Mouse (Mus musculus) midbrain, embryonic 12.5 days (tissue): Measurements from ENCODE around the gene Pxk. TPM values are rescaled to one million over a fixed set of nuclear protein-coding genes. Genes with fewer than 3 reads are reported as not detected.
A peak's percentile ranks its signal among the peaks of the same experiment; 100 is the strongest.

Experiments
- ATAC-seq: fragments of 200-750 bp; cut with Nextera tagmentation; 2 replicates; pipeline ENCODE4 v1.8.0; 2017; ENCODE audit warnings: low read depth, moderate TSS enrichment, moderate library complexity; ENCODE audit not compliant: low FRiP score
- H3K27ac ChIP-seq: fragments of 300-500 bp; sonication (generic); replicated peaks from 2 replicates; pipeline ENCODE4 v1.5.1; 2016; ENCODE audit warnings: mild to moderate bottlenecking
- H3K27me3 ChIP-seq: fragments of 300-500 bp; sonication (generic); 2 replicates; pipeline ENCODE4 v1.6.1; 2016; ENCODE audit warnings: mild to moderate bottlenecking
- H3K36me3 ChIP-seq: fragments of 300-500 bp; sonication (generic); 2 replicates; pipeline ENCODE4 v1.6.1; 2016
- H3K4me1 ChIP-seq: fragments of 300-500 bp; sonication (generic); 2 replicates; pipeline ENCODE4 v1.6.1; 2016
- H3K4me2 ChIP-seq: fragments of 300-500 bp; sonication (generic); replicated peaks from 2 replicates; pipeline ENCODE4 v1.6.1; 2016; ENCODE audit warnings: mild to moderate bottlenecking, moderate library complexity
- H3K4me3 ChIP-seq: fragments of 300-500 bp; sonication (generic); 2 replicates; pipeline ENCODE4 v1.5.1; 2016; ENCODE audit warnings: mild to moderate bottlenecking
- H3K9ac ChIP-seq: fragments of 300-500 bp; sonication (generic); replicated peaks from 2 replicates; pipeline ENCODE4 v1.6.1; 2016; ENCODE audit warnings: mild to moderate bottlenecking, moderate library complexity
- H3K9me3 ChIP-seq: fragments of 300-500 bp; sonication (generic); 2 replicates; pipeline ENCODE4 v1.6.1; 2016; ENCODE audit warnings: mild to moderate bottlenecking
- WGBS: fragments of 180-500 bp; shearing (Covaris S2); methylation state at CpG from one replicate; pipeline ENCODE4 v1.1.7; 2016; 5-methylcytosine and 5-hydroxymethylcytosine counted together
- polyA plus RNA-seq: library from polyadenylated mRNA; unstranded; fragments of >200 nt; fragmentation: Nextera tagmentation; extraction: Ambion mirVana; gene quantifications from 2 replicates; pipeline ENCODE4 v1.2.1, GENCODE M21; 2016

Pxk gene
- polyA plus RNA-seq, 1 experiment from 2014 or later = 33.6 TPM

GRCm38 (mm10) chr14:8080718-8081117 is 17.3 kb upstream of the Pxk start:
- Histone ChIP-seq H3K27ac (peak overlapping the region; percentile 88), H3K27me3 (no peaks in the 10 kb centered on the region), H3K4me1 (peaks cover 12% of the 10 kb centered on the region), H3K4me2 (peak overlapping the region; percentile 84), H3K4me3 (peak overlapping the region; percentile 70), H3K36me3 (peaks cover 21% of the 10 kb centered on the region), H3K9ac (peak overlapping the region; percentile 68), H3K9me3 (no peaks in the 10 kb centered on the region)
- 7% methylated on average over 11 of the region's 11 CpGs for WGBS
- ATAC-seq = peak; percentile 59

DNA sequence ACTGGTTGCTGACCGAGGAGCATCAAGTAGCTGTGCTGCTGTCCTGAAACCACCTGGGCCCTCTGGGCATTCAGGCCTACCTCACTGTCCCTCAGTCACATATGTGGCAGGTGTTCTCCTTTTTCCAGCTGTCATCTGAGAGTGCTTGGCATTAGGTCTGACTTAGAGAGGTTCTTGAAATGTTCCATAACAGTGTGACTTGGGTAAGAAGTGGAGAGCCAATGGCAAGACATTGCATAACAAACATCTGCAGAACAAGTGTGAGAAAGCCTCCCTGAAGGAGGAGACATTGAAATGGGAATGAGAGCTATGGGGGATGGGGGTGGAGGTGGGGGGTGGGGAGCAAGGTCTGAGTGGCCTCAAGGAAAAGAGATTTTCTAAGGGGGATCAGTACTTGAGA is 15.1 kb upstream of the Pxk start:
- H3K4me2 ChIP-seq = no peak overlapping the region
- H3K36me3 ChIP-seq = peaks cover 33% of the 10 kb centered on the region
- no peaks in the 10 kb centered on the region for H3K27me3 ChIP-seq
- H3K27ac ChIP-seq = no peak overlapping the region
- WGBS = 90% methylated on average over 1 of the region's 1 CpGs
- no peak for ATAC-seq
- H3K4me3 ChIP-seq = no peak overlapping the region
- peaks cover 12% of the 10 kb centered on the region for H3K4me1 ChIP-seq
- H3K9me3 ChIP-seq = no peaks in the 10 kb centered on the region
- no peak overlapping the region for H3K9ac ChIP-seq

- H3K36me3 ChIP-seq = peaks cover 55% of the 10 kb centered on the region
- 93% methylated on average over 2 of the region's 2 CpGs for WGBS
- no peak overlapping the region for H3K27ac ChIP-seq
- no peak for ATAC-seq
- no peaks in the 10 kb centered on the region for H3K27me3 ChIP-seq
- H3K9ac ChIP-seq = no peak overlapping the region
- no peaks in the 10 kb centered on the region for H3K4me1 ChIP-seq
- no peak overlapping the region for H3K4me3 ChIP-seq
- H3K9me3 ChIP-seq = no peaks in the 10 kb centered on the region
- no peak overlapping the region for H3K4me2 ChIP-seq
These were observed 9.0 kb upstream of the Pxk start for GRCm38 (mm10) chr14:8089016-8089415.

DNA sequence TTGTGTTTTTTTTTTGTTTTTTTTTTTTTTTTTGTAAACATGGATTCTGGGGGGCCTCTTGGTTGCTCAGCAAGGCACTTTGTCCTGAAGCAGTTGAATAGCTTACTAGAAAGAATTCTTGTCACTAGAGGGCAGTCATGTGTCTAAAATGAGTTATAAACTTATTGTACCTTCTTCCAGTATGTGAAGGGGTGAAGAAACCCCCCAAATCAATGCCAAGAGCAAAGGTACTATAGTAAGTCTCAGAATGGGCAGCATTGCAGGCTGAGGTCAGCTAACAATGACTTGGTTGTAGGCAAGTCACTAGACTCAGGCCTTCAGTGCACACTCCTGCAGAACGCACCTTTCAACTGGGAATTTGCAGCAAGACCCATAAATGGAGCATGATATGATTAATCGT is 5.4 kb upstream of the Pxk start:
- H3K27ac ChIP-seq = no peak overlapping the region
- WGBS = 92% methylated on average over 2 of the region's 2 CpGs
- peaks cover under 1% of the 10 kb centered on the region; the same call in 1 of the 2 replicates for H3K4me1 ChIP-seq
- H3K9ac ChIP-seq = no peak overlapping the region
- H3K4me2 ChIP-seq = no peak overlapping the region
- no peak overlapping the region for H3K4me3 ChIP-seq
- no peaks in the 10 kb centered on the region for H3K27me3 ChIP-seq
- no peaks in the 10 kb centered on the region for H3K9me3 ChIP-seq
- H3K36me3 ChIP-seq = peaks cover 33% of the 10 kb centered on the region
- no peak; the same call in 1 of the 2 replicates for ATAC-seq

- H3K36me3 ChIP-seq = peaks cover 28% of the 10 kb centered on the region
- H3K4me3 ChIP-seq = no peak overlapping the region
- ATAC-seq = no peak
- peaks cover 4% of the 10 kb centered on the region; the same call in 1 of the 2 replicates for H3K4me1 ChIP-seq
- no peaks in the 10 kb centered on the region for H3K9me3 ChIP-seq
- 53% methylated on average over 5 of the region's 5 CpGs for WGBS
- no peak overlapping the region for H3K27ac ChIP-seq
- H3K4me2 ChIP-seq = no peak overlapping the region
- no peaks in the 10 kb centered on the region for H3K27me3 ChIP-seq
- no peak overlapping the region for H3K9ac ChIP-seq
These were observed 4.6 kb upstream of the Pxk start for GRCm38 (mm10) chr14:8093427-8093826.

DNA sequence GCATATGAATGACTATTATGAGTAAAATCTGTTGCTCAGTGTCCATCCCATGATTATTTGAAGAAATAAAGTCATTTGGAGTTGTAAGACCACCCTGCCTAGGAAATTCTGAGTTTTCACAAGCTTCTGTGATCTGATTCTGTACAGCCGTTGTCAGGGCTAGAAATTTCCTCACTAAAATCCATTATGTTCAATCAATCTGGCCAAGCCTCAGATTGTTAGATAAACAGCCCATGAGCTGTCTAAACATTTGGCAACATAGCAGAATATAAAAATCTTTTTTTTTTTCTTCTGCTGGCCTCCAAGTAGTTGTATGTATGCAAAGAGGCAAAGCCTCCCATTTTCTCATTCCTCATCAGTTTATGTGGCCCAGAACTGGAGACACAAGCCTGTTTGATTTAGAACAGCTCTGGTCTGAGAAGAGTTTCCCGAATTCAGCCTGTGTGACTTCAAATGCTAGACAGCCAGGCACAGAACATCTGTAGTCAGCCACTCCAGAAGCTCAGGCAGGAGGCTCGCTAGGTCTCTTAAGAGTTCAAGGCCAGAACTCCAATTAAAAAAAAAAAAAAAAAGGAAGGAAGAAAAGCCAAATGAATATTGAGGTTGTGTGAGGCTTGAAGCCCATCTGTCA is 3.0 kb upstream of the Pxk start:
- WGBS = 75% methylated on average over 3 of the region's 3 CpGs
- Histone ChIP-seq H3K4me2 (no peak overlapping the region), H3K27ac (no peak overlapping the region), H3K4me1 (peaks cover 12% of the 10 kb centered on the region), H3K4me3 (no peak overlapping the region), H3K9me3 (no peaks in the 10 kb centered on the region), H3K36me3 (peaks cover 12% of the 10 kb centered on the region), H3K9ac (no peak overlapping the region), H3K27me3 (no peaks in the 10 kb centered on the region)
- no peak for ATAC-seq

GRCm38 (mm10) chr14:8095562-8095950 is 2.5 kb upstream of the Pxk start:
- Histone ChIP-seq H3K27ac (no peak overlapping the region), H3K9me3 (no peaks in the 10 kb centered on the region), H3K9ac (no peak overlapping the region), H3K36me3 (peaks cover 7% of the 10 kb centered on the region; the same call in 1 of the 2 replicates), H3K27me3 (no peaks in the 10 kb centered on the region), H3K4me3 (no peak overlapping the region), H3K4me1 (peaks cover 12% of the 10 kb centered on the region), H3K4me2 (no peak overlapping the region)
- WGBS = 82% methylated on average over 7 of the region's 7 CpGs
- no peak for ATAC-seq

DNA sequence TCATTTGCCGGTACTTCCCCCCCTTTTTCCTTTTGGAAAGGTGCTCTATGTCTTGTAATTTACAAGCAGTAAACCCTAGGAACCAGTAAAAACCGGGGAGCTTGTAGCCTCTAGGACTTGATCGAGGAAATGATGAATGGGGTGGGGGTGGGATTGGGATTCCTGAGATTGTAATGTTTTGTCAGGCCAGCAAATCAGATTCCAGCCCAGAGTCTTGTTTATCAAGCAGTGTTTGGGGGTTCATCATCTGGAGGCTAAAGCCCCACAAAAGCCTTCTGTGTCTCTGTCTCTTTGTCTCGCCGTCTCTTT is 630 bp downstream of the Pxk start:
- Histone ChIP-seq H3K36me3 (no peaks in the 10 kb centered on the region), H3K9ac (peak overlapping the region; percentile 82), H3K4me1 (peaks cover 15% of the 10 kb centered on the region), H3K27me3 (no peaks in the 10 kb centered on the region), H3K27ac (peak overlapping the region; percentile 57; the same call in 1 of the 2 replicates), H3K4me2 (peak overlapping the region; percentile 52), H3K4me3 (peak overlapping the region; percentile 76), H3K9me3 (no peaks in the 10 kb centered on the region)
- ATAC-seq = peak; percentile 30
- WGBS = 1% methylated on average over 5 of the region's 5 CpGs

- Histone ChIP-seq H3K4me3 (peak overlapping the region; percentile 76; the same call in 1 of the 2 replicates), H3K9me3 (no peaks in the 10 kb centered on the region), H3K27ac (no peak overlapping the region), H3K4me1 (peaks cover 15% of the 10 kb centered on the region), H3K27me3 (no peaks in the 10 kb centered on the region), H3K36me3 (no peaks in the 10 kb centered on the region), H3K9ac (peak overlapping the region; percentile 82), H3K4me2 (peak overlapping the region; percentile 52; the same call in 1 of the 2 replicates)
- ATAC-seq = no peak
- WGBS = 71% methylated on average over 10 of the region's 10 CpGs
These were observed 1.6 kb downstream of the Pxk start for GRCm38 (mm10) chr14:8099561-8100021.

DNA sequence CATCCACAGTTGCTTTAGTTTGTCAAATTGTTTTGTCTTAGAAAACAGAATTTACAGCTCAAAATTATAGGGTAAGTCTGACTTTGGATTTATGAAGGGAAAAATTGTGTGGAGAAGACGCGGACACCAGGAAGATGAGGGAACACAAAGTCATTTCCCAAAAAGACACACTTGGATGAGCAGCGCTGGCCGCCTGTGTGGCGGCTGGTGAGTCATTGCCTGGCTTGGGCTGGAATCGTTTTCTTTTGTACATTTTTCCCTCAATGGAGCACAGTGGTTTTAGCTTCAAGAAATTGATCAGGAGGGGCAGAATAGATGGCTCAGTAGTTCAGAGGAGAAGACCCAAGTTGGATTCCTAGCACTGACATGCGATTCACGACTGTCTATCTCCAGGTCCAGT is 3.9 kb downstream of the Pxk start:
- Histone ChIP-seq H3K9ac (no peak overlapping the region), H3K27ac (no peak overlapping the region), H3K4me2 (no peak overlapping the region), H3K4me1 (peaks cover 15% of the 10 kb centered on the region), H3K4me3 (no peak overlapping the region), H3K9me3 (no peaks in the 10 kb centered on the region), H3K27me3 (no peaks in the 10 kb centered on the region), H3K36me3 (no peaks in the 10 kb centered on the region)
- no peak for ATAC-seq
- 88% methylated on average over 8 of the region's 8 CpGs for WGBS

DNA sequence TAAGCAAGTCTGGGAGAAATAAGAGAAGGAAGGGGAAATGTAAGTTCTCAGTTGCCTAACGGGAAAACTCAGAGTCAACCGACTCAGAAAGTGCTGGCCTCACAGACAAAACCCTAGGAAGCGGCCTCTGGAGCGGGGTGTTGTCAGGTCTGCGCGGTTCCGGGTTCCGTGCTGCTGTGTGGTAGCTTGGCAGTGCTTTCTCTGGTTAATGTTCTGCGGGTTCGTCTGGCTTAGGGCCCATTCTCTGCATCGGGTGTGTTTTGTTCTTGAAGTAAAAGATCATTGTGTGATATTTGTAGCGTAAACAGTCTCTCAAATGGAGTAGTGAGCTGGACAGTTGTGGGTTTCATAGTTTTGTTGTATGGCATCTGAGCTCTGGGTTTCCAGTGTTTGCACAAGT is 4.7 kb downstream of the Pxk start:
- Histone ChIP-seq H3K27me3 (no peaks in the 10 kb centered on the region), H3K4me2 (no peak overlapping the region), H3K4me1 (peaks cover 13% of the 10 kb centered on the region), H3K36me3 (no peaks in the 10 kb centered on the region), H3K9ac (no peak overlapping the region), H3K9me3 (no peaks in the 10 kb centered on the region), H3K27ac (no peak overlapping the region), H3K4me3 (no peak overlapping the region)
- 87% methylated on average over 12 of the region's 12 CpGs for WGBS
- ATAC-seq = no peak

DNA sequence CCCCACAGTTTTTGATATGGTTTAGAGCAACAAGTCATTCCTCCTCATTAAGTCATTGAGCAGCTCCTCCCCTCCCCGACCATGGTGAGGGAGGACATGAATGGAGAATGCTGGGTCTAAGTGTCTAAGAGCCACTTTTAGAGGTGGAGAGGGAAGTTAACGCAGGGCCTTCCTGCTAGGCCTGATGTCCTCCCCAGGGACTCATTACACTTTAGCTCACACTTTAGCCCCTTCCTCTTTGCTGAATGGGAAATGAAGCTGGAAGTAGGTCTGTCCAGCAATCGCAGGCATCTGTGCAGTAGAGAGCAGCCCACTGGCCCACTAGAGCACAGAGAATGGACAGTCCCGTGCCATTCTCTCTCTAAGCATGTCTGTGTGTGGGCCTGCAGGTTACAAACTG is 10.0 kb downstream of the Pxk start:
- Histone ChIP-seq H3K4me1 (0 out of 2 replicates have a peak, but pooled peaks cover 2% of the 10 kb centered on the region), H3K4me2 (no peak overlapping the region), H3K4me3 (no peak overlapping the region), H3K9ac (no peak overlapping the region), H3K27ac (no peak overlapping the region), H3K9me3 (no peaks in the 10 kb centered on the region), H3K27me3 (no peaks in the 10 kb centered on the region), H3K36me3 (no peaks in the 10 kb centered on the region)
- 84% methylated on average over 4 of the region's 4 CpGs for WGBS
- no peak for ATAC-seq

- no peak overlapping the region for H3K4me3 ChIP-seq
- no peaks in the 10 kb centered on the region for H3K4me1 ChIP-seq
- H3K36me3 ChIP-seq = no peaks in the 10 kb centered on the region
- no peak overlapping the region for H3K27ac ChIP-seq
- no peaks in the 10 kb centered on the region for H3K27me3 ChIP-seq
- no peak overlapping the region for H3K4me2 ChIP-seq
- no peak for ATAC-seq
- WGBS = 93% methylated on average over 1 of the region's 1 CpGs
- H3K9ac ChIP-seq = no peak overlapping the region
- no peaks in the 10 kb centered on the region for H3K9me3 ChIP-seq
These were observed 11.0 kb downstream of the Pxk start for GRCm38 (mm10) chr14:8108976-8109375.
